Mouse (Mus musculus) forebrain, embryonic 13.5 days (tissue): ENCODE measurements around the gene Shroom3. TPM values are rescaled to one million over a fixed set of nuclear protein-coding genes. Genes with fewer than 3 reads are reported as not detected.
A peak's percentile ranks its signal among the peaks of the same experiment; 100 is the strongest.

Experiments used
- ATAC-seq: fragments of 200-750 bp; cut with Nextera tagmentation; 2 replicates; pipeline ENCODE4 v1.8.0; 2017
- H3K27ac ChIP-seq: fragments of 300-500 bp; sonication (generic); 2 replicates; pipeline ENCODE4 v1.5.1; 2015; ENCODE audit warnings: inconsistent platforms, mild to moderate bottlenecking, moderate library complexity
- H3K27me3 ChIP-seq: fragments of 300-500 bp; sonication (generic); 2 replicates; pipeline ENCODE4 v1.6.1; 2015; ENCODE audit warnings: mild to moderate bottlenecking, inconsistent platforms
- H3K36me3 ChIP-seq: fragments of 300-500 bp; sonication (generic); 2 replicates; pipeline ENCODE4 v1.6.1; 2015; ENCODE audit warnings: mild to moderate bottlenecking, inconsistent platforms; ENCODE audit not compliant: poor library complexity, severe bottlenecking
- H3K4me1 ChIP-seq: fragments of 300-500 bp; sonication (generic); 2 replicates; pipeline ENCODE4 v1.6.1; 2015; ENCODE audit warnings: inconsistent platforms
- H3K4me2 ChIP-seq: fragments of 300-500 bp; sonication (generic); 2 replicates; pipeline ENCODE4 v1.6.1; 2015; ENCODE audit warnings: inconsistent platforms, mild to moderate bottlenecking, moderate library complexity
- H3K4me3 ChIP-seq: fragments of 300-500 bp; sonication (generic); 2 replicates; pipeline ENCODE4 v1.5.1; 2015; ENCODE audit warnings: mild to moderate bottlenecking, inconsistent platforms
- H3K9ac ChIP-seq: fragments of 300-500 bp; sonication (generic); 2 replicates; pipeline ENCODE4 v1.6.1; 2015; ENCODE audit warnings: mild to moderate bottlenecking, inconsistent platforms
- H3K9me3 ChIP-seq: fragments of 300-500 bp; sonication (generic); replicated peaks from 2 replicates; pipeline ENCODE4 v1.6.1; 2016; ENCODE audit warnings: inconsistent platforms
- WGBS: fragments of 180-500 bp; shearing (Covaris S2); methylation state at CpG from one replicate; pipeline ENCODE4 v1.1.7; 2015; 5-methylcytosine and 5-hydroxymethylcytosine counted together
- polyA plus RNA-seq: library from polyadenylated mRNA; unstranded; fragments of >200 nt; fragmentation: Nextera tagmentation; extraction: Ambion mirVana; gene quantifications from 2 replicates; pipeline ENCODE4 v1.2.1, GENCODE M21; 2015

Gene Shroom3
- polyA plus RNA-seq, 1 experiment from 2014 or later: 3.7 TPM

- Histone ChIP-seq H3K27ac (peak overlapping the region; percentile 61), H3K4me3 (no peak overlapping the region), H3K9me3 (no peaks in the 10 kb centered on the region), H3K4me1 (peaks cover 16% of the 10 kb centered on the region), H3K4me2 (peak overlapping the region; percentile 16; the same call in 1 of the 2 replicates), H3K27me3 (no peaks in the 10 kb centered on the region), H3K9ac (no peak overlapping the region), H3K36me3 (no peaks in the 10 kb centered on the region)
- WGBS: 12% methylated on average over 4 of the region's 4 CpGs
- ATAC-seq: no peak
These were observed 210.0 kb downstream of the Shroom3 start for GRCm38 (mm10) chr5:92893284-92893683.

- H3K36me3 ChIP-seq: no peaks in the 10 kb centered on the region
- ATAC-seq: no peak
- peak overlapping the region; percentile 16; the same call in 1 of the 2 replicates for H3K4me2 ChIP-seq
- WGBS: 0% methylated on average over 1 of the region's 1 CpGs
- no peak overlapping the region for H3K4me3 ChIP-seq
- peak overlapping the region; percentile 61 for H3K27ac ChIP-seq
- peaks cover 20% of the 10 kb centered on the region for H3K4me1 ChIP-seq
- H3K9me3 ChIP-seq: no peaks in the 10 kb centered on the region
- H3K9ac ChIP-seq: no peak overlapping the region
- H3K27me3 ChIP-seq: no peaks in the 10 kb centered on the region
These were observed 210.5 kb downstream of the Shroom3 start for GRCm38 (mm10) chr5:92893711-92894110.

- no peaks in the 10 kb centered on the region for H3K9me3 ChIP-seq
- no peak overlapping the region for H3K27ac ChIP-seq
- no peaks in the 10 kb centered on the region for H3K27me3 ChIP-seq
- H3K4me3 ChIP-seq: no peak overlapping the region
- H3K36me3 ChIP-seq: no peaks in the 10 kb centered on the region
- WGBS: 93% methylated on average over 8 of the region's 8 CpGs
- peaks cover 29% of the 10 kb centered on the region for H3K4me1 ChIP-seq
- no peak overlapping the region for H3K9ac ChIP-seq
- ATAC-seq: no peak
- H3K4me2 ChIP-seq: no peak overlapping the region
These were observed 212.6 kb downstream of the Shroom3 start for GRCm38 (mm10) chr5:92895877-92896276.

- Histone ChIP-seq H3K9me3 (no peaks in the 10 kb centered on the region), H3K4me1 (peaks cover 29% of the 10 kb centered on the region), H3K4me2 (no peak overlapping the region), H3K9ac (no peak overlapping the region), H3K4me3 (no peak overlapping the region), H3K36me3 (no peaks in the 10 kb centered on the region), H3K27ac (no peak overlapping the region), H3K27me3 (no peaks in the 10 kb centered on the region)
- WGBS: 59% methylated on average over 1 of the region's 1 CpGs
- ATAC-seq: no peak
These were observed 213.6 kb downstream of the Shroom3 start for GRCm38 (mm10) chr5:92896725-92897280.

- peaks cover 29% of the 10 kb centered on the region for H3K4me1 ChIP-seq
- peak overlapping the region; percentile 89 for H3K4me2 ChIP-seq
- H3K9me3 ChIP-seq: no peaks in the 10 kb centered on the region
- H3K36me3 ChIP-seq: no peaks in the 10 kb centered on the region
- H3K9ac ChIP-seq: peak overlapping the region; percentile 87
- peak overlapping the region; percentile 68 for H3K27ac ChIP-seq
- peak; percentile 95 for ATAC-seq
- 1% methylated on average over 67 of the region's 96 CpGs for WGBS
- peak overlapping the region; percentile 78 for H3K4me3 ChIP-seq
- no peaks in the 10 kb centered on the region for H3K27me3 ChIP-seq
These were observed 214.8 kb downstream of the Shroom3 start for GRCm38 (mm10) chr5:92897766-92898745.

- Histone ChIP-seq H3K4me3 (no peak overlapping the region), H3K4me2 (peak overlapping the region; percentile 43; the same call in 1 of the 2 replicates), H3K4me1 (peaks cover 43% of the 10 kb centered on the region), H3K9ac (no peak overlapping the region), H3K9me3 (no peaks in the 10 kb centered on the region), H3K27me3 (no peaks in the 10 kb centered on the region), H3K27ac (no peak overlapping the region), H3K36me3 (no peaks in the 10 kb centered on the region)
- no peak for ATAC-seq
- 72% methylated on average over 5 of the region's 5 CpGs for WGBS
These were observed 217.2 kb downstream of the Shroom3 start for GRCm38 (mm10) chr5:92900470-92900869.

GRCm38 (mm10) chr5:92901870-92902269, 218.6 kb downstream of the Shroom3 start:
- no peak for ATAC-seq

GRCm38 (mm10) chr5:92905146-92905545, 221.9 kb downstream of the Shroom3 start:
- peak overlapping the region; percentile 86 for H3K27ac ChIP-seq
- H3K9ac ChIP-seq: peak overlapping the region; percentile 51
- no peak overlapping the region for H3K4me3 ChIP-seq
- peaks cover 34% of the 10 kb centered on the region for H3K4me1 ChIP-seq
- ATAC-seq: no peak; the same call in 1 of the 2 replicates
- H3K36me3 ChIP-seq: peaks cover 8% of the 10 kb centered on the region
- peak overlapping the region; percentile 29 for H3K4me2 ChIP-seq
- peaks cover 9% of the 10 kb centered on the region; the same call in 1 of the 2 replicates for H3K9me3 ChIP-seq
- WGBS: 23% methylated on average over 9 of the region's 9 CpGs
- H3K27me3 ChIP-seq: no peaks in the 10 kb centered on the region

More at GRCm38 (mm10) chr5:92901870-92902269, 218.6 kb downstream of the Shroom3 start:
- no peaks in the 10 kb centered on the region for H3K9me3 ChIP-seq
- WGBS: 82% methylated on average over 7 of the region's 7 CpGs
- H3K4me3 ChIP-seq: no peak overlapping the region
- H3K4me1 ChIP-seq: peaks cover 49% of the 10 kb centered on the region
- no peak overlapping the region for H3K9ac ChIP-seq
- no peak overlapping the region for H3K4me2 ChIP-seq
- no peaks in the 10 kb centered on the region for H3K36me3 ChIP-seq
- no peak overlapping the region for H3K27ac ChIP-seq
- H3K27me3 ChIP-seq: no peaks in the 10 kb centered on the region

- Histone ChIP-seq H3K4me1 (peaks cover 34% of the 10 kb centered on the region), H3K4me2 (peak overlapping the region; percentile 29), H3K4me3 (no peak overlapping the region), H3K27me3 (no peaks in the 10 kb centered on the region), H3K36me3 (peaks cover 8% of the 10 kb centered on the region), H3K27ac (peak overlapping the region; percentile 86), H3K9ac (peak overlapping the region; percentile 51; the same call in 1 of the 2 replicates), H3K9me3 (peaks cover 9% of the 10 kb centered on the region; the same call in 1 of the 2 replicates)
- ATAC-seq: peak; percentile 95
- 6% methylated on average over 8 of the region's 8 CpGs for WGBS
These were observed 222.4 kb downstream of the Shroom3 start for GRCm38 (mm10) chr5:92905594-92906008.

- Histone ChIP-seq H3K4me1 (peaks cover 31% of the 10 kb centered on the region), H3K27ac (no peak overlapping the region), H3K36me3 (peaks cover 8% of the 10 kb centered on the region), H3K9ac (no peak overlapping the region), H3K4me2 (no peak overlapping the region), H3K9me3 (peaks cover 9% of the 10 kb centered on the region; the same call in 1 of the 2 replicates), H3K4me3 (no peak overlapping the region), H3K27me3 (no peaks in the 10 kb centered on the region)
- 93% methylated on average over 4 of the region's 4 CpGs for WGBS
- ATAC-seq: no peak
These were observed 225.0 kb downstream of the Shroom3 start for GRCm38 (mm10) chr5:92908227-92908626.

GRCm38 (mm10) chr5:92910838-92911237, 227.6 kb downstream of the Shroom3 start:
- peaks cover 24% of the 10 kb centered on the region for H3K4me1 ChIP-seq
- H3K9ac ChIP-seq: no peak overlapping the region
- no peak overlapping the region for H3K4me3 ChIP-seq
- peaks cover 8% of the 10 kb centered on the region for H3K36me3 ChIP-seq
- H3K4me2 ChIP-seq: no peak overlapping the region
- WGBS: 93% methylated on average over 3 of the region's 3 CpGs
- no peak overlapping the region for H3K27ac ChIP-seq
- no peak for ATAC-seq
- peaks cover 9% of the 10 kb centered on the region; the same call in 1 of the 2 replicates for H3K9me3 ChIP-seq
- H3K27me3 ChIP-seq: no peaks in the 10 kb centered on the region

GRCm38 (mm10) chr5:92915421-92915820, 232.2 kb downstream of the Shroom3 start:
- Histone ChIP-seq H3K4me2 (no peak overlapping the region), H3K4me3 (no peak overlapping the region), H3K4me1 (peaks cover 44% of the 10 kb centered on the region), H3K27me3 (no peaks in the 10 kb centered on the region), H3K27ac (no peak overlapping the region), H3K9ac (no peak overlapping the region), H3K36me3 (no peaks in the 10 kb centered on the region), H3K9me3 (no peaks in the 10 kb centered on the region)
- 18% methylated on average over 10 of the region's 10 CpGs for WGBS
- no peak for ATAC-seq
